Mouse (Mus musculus) MEL (cell line): ENCODE measurements at regions not wholly inside any gene's neighbourhood (a gene's known extent, or its start where the extent isn't known, plus 50 kb on each side); places are given as distances from the start of the nearest gene placed in this dataset.

Experiments used
- DNase-seq: peaks from one replicate; pipeline ENCODE4 v3.0.0; 2011; ENCODE audit warnings: low read depth, low spot score
- H3K27ac ChIP-seq: 2 replicates; pipeline ENCODE4 v1.5.1; 2012; ENCODE audit warnings: low read depth, mild to moderate bottlenecking, control low read depth, low read length, moderate library complexity; ENCODE audit not compliant: control insufficient read depth
- H3K27me3 ChIP-seq, 2 experiments: fragments of 150-350 bp in 1 of 2; sonication (generic) in 1 of 2; 2 replicates each; pipeline ENCODE4 v1.6.1; 2012; ENCODE audit warnings: low read length in 2 of 2, mild to moderate bottlenecking in 2 of 2, improper control_type of control experiment in 1 of 2, moderate library complexity in 1 of 2; ENCODE audit not compliant: insufficient read depth in 2 of 2, control insufficient read depth in 1 of 2
- H3K36me3 ChIP-seq, 2 experiments: 2 replicates each; pipeline ENCODE4 v1.6.1; 2012 to 2014; ENCODE audit warnings: low read length in 2 of 2, improper control_type of control experiment in 1 of 2, inconsistent platforms in 1 of 2, mild to moderate bottlenecking in 1 of 2; ENCODE audit not compliant: insufficient read depth in 2 of 2, control insufficient read depth in 1 of 2
- H3K4me1 ChIP-seq, 2 experiments: fragments of 150-350 bp in 1 of 2; sonication (generic) in 1 of 2; 2 replicates each; pipeline ENCODE4 v1.6.1; 2012; ENCODE audit warnings: low read length in 2 of 2, improper control_type of control experiment in 1 of 2, mild to moderate bottlenecking in 1 of 2; ENCODE audit not compliant: insufficient read depth in 2 of 2, control insufficient read depth in 1 of 2
- H3K4me3 ChIP-seq, 2 experiments: fragments of 150-350 bp in 1 of 2; sonication (generic) in 1 of 2; 2 replicates each; pipeline ENCODE4 v1.5.1; 2012; ENCODE audit warnings: low read depth in 2 of 2, low read length in 2 of 2, mild to moderate bottlenecking in 2 of 2, moderate library complexity in 2 of 2, control low read depth in 1 of 2, improper control_type of control experiment in 1 of 2; ENCODE audit not compliant: control insufficient read depth in 1 of 2, insufficient read depth in 1 of 2
- H3K79me2 ChIP-seq: 2 replicates; pipeline ENCODE4 v1.6.1; 2012; ENCODE audit warnings: mild to moderate bottlenecking, low read length, moderate library complexity; ENCODE audit not compliant: control insufficient read depth, poor library complexity, insufficient read depth
- H3K9ac ChIP-seq: 2 replicates; pipeline ENCODE4 v1.6.1; 2012; ENCODE audit warnings: low read depth, mild to moderate bottlenecking, control low read depth, low read length, moderate library complexity; ENCODE audit not compliant: control insufficient read depth, poor library complexity, severe bottlenecking
- H3K9me3 ChIP-seq: fragments of 150-350 bp; sonication (generic); replicated peaks from 2 replicates; pipeline ENCODE4 v1.6.1; 2012; ENCODE audit warnings: mild to moderate bottlenecking, low read length, improper control_type of control experiment, moderate library complexity; ENCODE audit not compliant: insufficient read depth
- CTCF ChIP-seq, 3 experiments: IDR thresholded peaks in 2 of 3; conservative IDR thresholded peaks in 1 of 3; 2 replicates each; pipeline ENCODE4 v1.5.1; 2011 to 2012; ENCODE audit warnings: low read length in 3 of 3, low read depth in 2 of 3, mild to moderate bottlenecking in 2 of 3, improper control_type of control experiment in 1 of 3, inconsistent platforms in 1 of 3, mixed read lengths in 1 of 3, moderate library complexity in 1 of 3; ENCODE audit not compliant: control insufficient read depth in 1 of 3, insufficient read depth in 1 of 3, poor library complexity in 1 of 3, severe bottlenecking in 1 of 3
- ELF1 ChIP-seq: IDR thresholded peaks from 2 replicates; pipeline ENCODE4 v1.6.1; 2014; ENCODE audit warnings: low read depth, mild to moderate bottlenecking, inconsistent platforms, low read length, improper control_type of control experiment, moderate library complexity
- EP300 ChIP-seq, 2 experiments: IDR thresholded peaks; 2 replicates each; pipeline ENCODE4 v1.6.1; 2011; ENCODE audit warnings: improper control_type of control experiment in 2 of 2, low read length in 2 of 2, low read depth in 1 of 2, mild to moderate bottlenecking in 1 of 2
- GATA1 ChIP-seq: IDR thresholded peaks from 2 replicates; pipeline ENCODE4 v1.6.1; 2011; ENCODE audit warnings: low read depth, low read length, improper control_type of control experiment
- JUND ChIP-seq: IDR thresholded peaks from 2 replicates; pipeline ENCODE4 v1.6.1; 2011; ENCODE audit warnings: low read depth, mild to moderate bottlenecking, improper control_type of control experiment, low read length
- KAT2A ChIP-seq: conservative IDR thresholded peaks from 2 replicates; pipeline ENCODE4 v1.6.1; 2012; ENCODE audit warnings: low read depth, low read length, improper control_type of control experiment, inconsistent platforms
- MAFK ChIP-seq: IDR thresholded peaks from 2 replicates; pipeline ENCODE4 v1.6.1; 2011; ENCODE audit warnings: low read depth, mild to moderate bottlenecking, low read length, improper control_type of control experiment, borderline replicate concordance
- MYC ChIP-seq: IDR thresholded peaks from 2 replicates; pipeline ENCODE4 v1.6.1; 2011; ENCODE audit warnings: low read depth, mild to moderate bottlenecking, low read length, improper control_type of control experiment, moderate library complexity
- NELFE ChIP-seq: IDR thresholded peaks from 2 replicates; pipeline ENCODE4 v1.6.1; 2011; ENCODE audit warnings: low read depth, low read length, improper control_type of control experiment
- POLR2AphosphoS5 ChIP-seq: IDR thresholded peaks from 2 replicates; pipeline ENCODE4 v1.6.1; 2012; ENCODE audit warnings: low read depth, borderline replicate concordance, mild to moderate bottlenecking, inconsistent platforms, low read length, moderate library complexity, mixed read lengths
- RAD21 ChIP-seq: IDR thresholded peaks from 2 replicates; pipeline ENCODE4 v1.6.1; 2011; ENCODE audit warnings: mild to moderate bottlenecking, low read depth, low read length, improper control_type of control experiment
- RCOR1 ChIP-seq: IDR thresholded peaks from 2 replicates; pipeline ENCODE4 v1.6.1; 2012; ENCODE audit warnings: low read depth, mild to moderate bottlenecking, inconsistent platforms, low read length, improper control_type of control experiment
- TAL1 ChIP-seq: IDR thresholded peaks from 2 replicates; pipeline ENCODE4 v1.6.1; 2012; ENCODE audit warnings: mild to moderate bottlenecking, inconsistent platforms, low read length, moderate library complexity, mixed read lengths
- TBP ChIP-seq: IDR thresholded peaks from 2 replicates; pipeline ENCODE4 v1.8.0; 2011; ENCODE audit warnings: low read depth, low read length, improper control_type of control experiment
- USF2 ChIP-seq, 2 experiments: IDR thresholded peaks; 2 replicates each; pipeline ENCODE4 v1.6.1; 2011 to 2012; ENCODE audit warnings: improper control_type of control experiment in 2 of 2, low read length in 2 of 2, borderline replicate concordance in 1 of 2, inconsistent platforms in 1 of 2, low read depth in 1 of 2, mild to moderate bottlenecking in 1 of 2; ENCODE audit not compliant: insufficient read depth in 1 of 2
- ZMIZ1 ChIP-seq: IDR thresholded peaks from 2 replicates; pipeline ENCODE4 v1.6.1; 2012; ENCODE audit warnings: low read depth, mild to moderate bottlenecking, inconsistent platforms, low read length, improper control_type of control experiment, moderate library complexity
- ZNF384 ChIP-seq: IDR thresholded peaks from 2 replicates; pipeline ENCODE4 v1.6.1; 2012; ENCODE audit warnings: low read depth, mild to moderate bottlenecking, inconsistent platforms, low read length, improper control_type of control experiment

DNA sequence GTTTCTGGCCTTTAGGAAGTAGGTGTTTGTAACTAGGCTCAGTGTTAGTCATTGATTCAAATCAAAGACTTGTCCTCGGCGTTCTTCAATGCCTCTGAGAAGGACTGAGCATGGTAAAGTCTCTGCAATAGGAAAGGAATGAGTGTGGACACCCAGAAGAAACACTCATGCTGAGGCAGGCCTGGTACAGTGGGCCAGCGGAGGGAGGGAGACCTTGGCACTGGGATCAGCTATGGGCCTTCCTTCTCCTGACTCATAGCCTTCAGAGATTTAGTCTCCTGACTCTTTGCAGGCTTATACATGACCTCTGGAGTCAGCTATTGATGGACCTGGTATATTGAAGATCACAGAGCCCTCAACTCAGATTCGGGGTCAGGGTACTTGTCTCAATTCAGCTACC lies 132.8 kb upstream of the Gas1 start:
- H3K9me3 ChIP-seq, result no peaks in the 10 kb centered on the region
- no peaks in the 10 kb centered on the region for H3K79me2 ChIP-seq
- no peaks in the 10 kb centered on the region for H3K36me3 ChIP-seq
- DNase-seq, result no peak
- no peak overlapping the region for H3K4me3 ChIP-seq
- H3K4me1 ChIP-seq, result no peaks in the 10 kb centered on the region
- TF ChIP-seq MYC, result no peak
- no peak for TF ChIP-seq ZMIZ1
- no peak for TF ChIP-seq RAD21
- no peak for TF ChIP-seq JUND
- no peak for TF ChIP-seq GATA1
- TF ChIP-seq, all 39 proteins: peak for 0
- Histone ChIP-seq H3K9ac (no peak overlapping the region), H3K27ac (no peak overlapping the region), H3K27me3 (no peaks in the 10 kb centered on the region)

DNA sequence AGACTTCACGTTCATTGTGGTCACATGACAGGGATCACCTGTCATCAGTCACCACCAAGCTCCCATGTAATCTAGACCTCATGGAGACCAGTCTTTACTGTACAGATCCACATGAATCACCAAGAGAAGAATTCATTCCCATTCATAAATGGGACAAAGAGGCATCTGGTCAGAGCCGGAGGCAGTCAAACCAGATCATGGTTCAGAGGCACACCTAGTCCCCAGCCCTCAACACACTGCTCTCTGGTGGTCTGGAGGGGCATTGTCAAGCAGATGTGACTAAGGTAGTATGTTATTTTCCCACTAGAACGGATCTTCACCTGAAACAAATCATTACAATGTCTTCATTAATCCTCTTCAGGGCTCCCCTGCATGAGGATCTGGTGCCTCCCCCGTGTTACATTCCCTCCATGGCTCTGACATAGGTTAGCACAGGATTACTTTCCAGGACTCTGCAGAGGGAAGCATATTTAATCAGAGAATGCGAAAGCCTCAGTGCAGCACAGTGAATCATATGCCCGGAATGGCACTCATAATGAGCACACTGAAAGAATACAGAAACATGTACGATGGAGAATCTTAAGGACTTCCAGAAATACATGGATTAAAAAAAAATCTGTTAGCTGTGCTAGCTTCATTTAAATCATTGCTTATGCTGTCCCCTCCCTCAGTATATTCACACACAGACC lies 135.4 kb upstream of the Gas1 start:
- no peaks in the 10 kb centered on the region for H3K36me3 ChIP-seq
- no peak overlapping the region for H3K9ac ChIP-seq
- H3K27ac ChIP-seq, result no peak overlapping the region
- H3K9me3 ChIP-seq, result no peaks in the 10 kb centered on the region
- no peaks in the 10 kb centered on the region for H3K4me1 ChIP-seq
- TF ChIP-seq NELFE (no peak), JUND (no peak), EP300 (IDR thresholded peaks at IDR 0.05; ENCODE audit: low read depth in 1 of 2, low read length in 2 of 2) (no peak), USF2 (IDR thresholded peaks at IDR 0.05; ENCODE audit: borderline replicate concordance in 1 of 2, insufficient read depth in 1 of 2, low read depth in 1 of 2, low read length in 2 of 2) (no peak), TBP (no peak)
- H3K4me3 ChIP-seq, result no peak overlapping the region
- no peak for DNase-seq
- H3K79me2 ChIP-seq, result no peaks in the 10 kb centered on the region
- no peaks in the 10 kb centered on the region for H3K27me3 ChIP-seq

DNA sequence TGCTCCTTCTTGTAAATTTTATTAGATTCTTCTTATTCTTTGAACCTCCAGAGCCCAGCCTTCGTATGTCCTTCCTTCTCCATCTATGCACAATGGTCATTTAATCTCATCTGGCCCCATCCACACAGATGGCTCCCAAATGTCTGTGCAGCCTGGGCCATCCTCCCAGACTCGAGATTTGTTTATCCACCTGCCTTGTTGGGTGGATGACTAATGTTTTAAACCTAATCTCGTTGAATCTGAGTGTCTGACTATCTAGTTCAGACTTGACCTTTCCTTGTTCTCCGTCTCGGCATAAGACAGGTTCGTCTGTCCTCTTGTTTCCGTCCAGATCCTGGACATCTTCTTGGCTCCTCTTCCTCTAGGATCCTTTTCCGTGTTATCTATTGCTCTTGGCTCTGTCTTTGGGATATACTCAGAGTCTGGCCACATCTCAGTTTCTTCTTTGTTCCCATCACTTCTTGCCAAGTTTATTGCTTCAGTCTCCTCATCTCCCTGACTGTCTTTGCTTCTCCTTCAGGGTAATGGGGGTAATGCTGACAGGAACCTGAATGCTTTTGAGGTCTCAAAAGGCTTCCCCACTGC lies 141.4 kb upstream of the Gas1 start:
- no peak overlapping the region for H3K9ac ChIP-seq
- no peaks in the 10 kb centered on the region for H3K27me3 ChIP-seq
- no peaks in the 10 kb centered on the region for H3K79me2 ChIP-seq
- H3K36me3 ChIP-seq, result no peaks in the 10 kb centered on the region
- H3K27ac ChIP-seq, result no peak overlapping the region
- H3K4me3 ChIP-seq, result no peak overlapping the region
- H3K4me1 ChIP-seq, result no peaks in the 10 kb centered on the region
- no peak for TF ChIP-seq CTCF (IDR thresholded peaks at IDR 0.05 in 2 of 3, conservative IDR thresholded peaks at IDR 0.05 in 1 of 3; ENCODE audit: control insufficient read depth in 1 of 3, insufficient read depth in 1 of 3, low read depth in 2 of 3, low read length in 3 of 3, poor library complexity in 1 of 3, severe bottlenecking in 1 of 3)
- no peak for TF ChIP-seq TAL1
- no peak for TF ChIP-seq NELFE
- TF ChIP-seq RAD21, result no peak
- no peak for TF ChIP-seq MAFK
- no peak for TF ChIP-seq KAT2A
- no peak for TF ChIP-seq RCOR1
- no peak for TF ChIP-seq GATA1
- no peak for TF ChIP-seq ELF1
- no peak for TF ChIP-seq ZNF384
- no peak for TF ChIP-seq POLR2AphosphoS5
- H3K9me3 ChIP-seq, result no peaks in the 10 kb centered on the region
- no peak for DNase-seq
